Mouse (Mus musculus): ENCODE measurements around the gene Cog3.

DNA sequence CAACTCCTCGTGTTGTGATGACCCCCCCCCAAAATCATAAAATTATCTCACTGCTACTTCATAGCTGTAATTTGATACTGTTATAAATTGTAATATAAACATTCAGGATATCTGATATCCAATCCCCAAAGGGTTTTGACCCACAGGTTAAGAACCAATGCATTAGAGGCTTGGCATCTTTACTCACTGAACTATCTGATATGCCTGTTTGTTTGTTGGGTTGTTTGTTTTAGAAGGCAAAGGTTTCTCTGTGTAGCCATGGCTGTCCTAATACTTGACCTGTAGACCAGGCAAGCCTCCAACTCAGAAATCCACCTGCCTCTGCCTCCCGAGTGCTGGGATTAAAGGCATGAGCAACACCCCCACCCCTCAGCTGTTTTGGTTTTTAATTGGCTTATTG lies 3.5 kb upstream of the Cog3 start:
- TF ChIP-seq CTCF (IDR thresholded peaks at IDR 0.05; ENCODE audit: borderline replicate concordance, insufficient read depth, low read depth, low read length) (no peak), POLR2A (IDR thresholded peaks at IDR 0.05; ENCODE audit: borderline replicate concordance, insufficient read depth, low read length) (no peak)

Measured in cerebellum, adult 2 months (tissue).